Mouse (Mus musculus): ENCODE results near the gene Cpox.

The Cpox gene

DNA sequence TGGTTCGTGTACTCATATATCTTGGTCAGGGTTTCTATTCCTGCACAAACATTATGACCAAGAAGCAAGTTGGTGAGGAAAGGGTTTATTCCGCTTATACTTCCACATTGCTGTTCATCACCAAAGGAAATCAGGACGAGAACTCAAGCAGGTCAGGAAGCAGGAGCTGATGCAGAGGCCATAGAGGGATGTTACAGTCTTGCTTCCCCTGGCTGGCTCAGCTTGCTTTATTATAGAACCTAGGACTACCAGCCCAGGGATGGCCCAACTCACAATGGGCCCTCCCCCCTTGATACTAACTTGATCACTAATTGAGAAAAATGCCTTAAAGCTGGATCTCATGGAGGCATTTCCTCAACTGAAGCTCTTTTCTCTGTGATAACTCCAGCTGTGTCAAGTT, 3.4 kb upstream of the Cpox start:
- intact Hi-C loops (cut with DNase I): loop anchor here (10.0 kb wide), 1 partner anchor 372 kb away; no protein-coding TSS in a partner anchor

DNA sequence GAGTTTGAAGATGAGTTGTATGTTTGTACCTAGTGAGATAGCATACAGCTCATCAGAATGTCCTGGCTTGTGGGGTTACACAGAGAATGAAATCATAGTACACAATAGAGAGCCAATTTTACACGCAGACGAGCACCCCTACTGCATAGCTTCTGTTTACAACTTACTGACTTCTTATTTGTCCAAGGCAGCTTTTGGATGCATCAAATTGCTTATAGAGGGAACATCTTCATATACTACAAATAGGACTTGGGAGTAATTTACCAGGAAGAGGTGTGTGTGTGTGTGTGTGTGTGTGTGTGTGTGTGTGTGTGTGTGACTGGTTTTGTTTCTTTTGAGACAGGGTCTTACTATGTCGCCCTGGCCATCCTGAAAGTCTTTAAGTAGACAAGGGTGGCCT, 1.5 kb upstream of the Cpox start:
- intact Hi-C loops (cut with DNase I): loop anchor here (10.0 kb wide), 1 partner anchor 374 kb away; no protein-coding TSS in a partner anchor

DNA sequence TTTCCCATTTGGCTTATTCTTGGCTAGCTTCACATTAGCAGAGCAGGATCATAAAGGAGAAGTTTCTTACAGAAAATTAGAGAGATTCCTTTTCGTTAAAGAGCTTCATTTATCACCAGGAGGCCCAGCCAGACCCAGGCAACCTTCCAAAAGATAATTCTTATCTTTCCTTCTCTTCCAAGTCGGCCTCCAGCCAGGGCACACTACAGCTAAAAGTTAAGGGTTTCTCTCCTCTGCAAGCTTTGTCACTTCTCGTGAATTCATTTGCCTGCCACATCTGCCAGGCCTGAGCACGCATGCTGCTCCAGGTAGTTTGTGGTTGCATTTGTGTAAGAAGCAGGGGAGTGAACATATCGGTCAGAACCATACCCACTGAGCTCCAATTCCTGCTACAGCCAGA, 828 bp upstream of the Cpox start:
- intact Hi-C loops (cut with DNase I): loop anchor here (10.0 kb wide), 1 partner anchor 374 kb away; no protein-coding TSS in a partner anchor

DNA sequence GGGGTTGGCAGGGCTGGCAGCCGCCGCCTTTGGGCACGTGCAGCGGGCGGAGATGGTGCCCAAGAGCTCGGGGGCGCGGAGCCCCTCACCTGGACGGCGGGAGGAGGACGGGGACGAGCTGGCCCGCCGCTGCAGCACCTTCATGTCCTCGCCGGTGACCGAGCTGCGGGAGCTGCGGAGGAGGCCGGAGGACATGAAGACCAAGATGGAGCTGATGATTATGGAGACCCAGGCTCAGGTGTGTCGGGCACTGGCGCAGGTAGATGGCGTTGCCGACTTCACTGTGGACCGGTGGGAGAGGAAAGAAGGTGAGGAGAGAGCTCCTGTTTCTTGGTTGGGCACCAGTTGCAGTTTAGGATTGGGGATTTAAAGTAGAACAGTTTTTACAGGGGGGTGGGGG, 551 bp downstream of the Cpox start:
- intact Hi-C loops (cut with DNase I): loop anchor here (5.0 kb wide), 1 partner anchor 57 kb away; the partner anchor contains the start of gene Cldnd1

DNA sequence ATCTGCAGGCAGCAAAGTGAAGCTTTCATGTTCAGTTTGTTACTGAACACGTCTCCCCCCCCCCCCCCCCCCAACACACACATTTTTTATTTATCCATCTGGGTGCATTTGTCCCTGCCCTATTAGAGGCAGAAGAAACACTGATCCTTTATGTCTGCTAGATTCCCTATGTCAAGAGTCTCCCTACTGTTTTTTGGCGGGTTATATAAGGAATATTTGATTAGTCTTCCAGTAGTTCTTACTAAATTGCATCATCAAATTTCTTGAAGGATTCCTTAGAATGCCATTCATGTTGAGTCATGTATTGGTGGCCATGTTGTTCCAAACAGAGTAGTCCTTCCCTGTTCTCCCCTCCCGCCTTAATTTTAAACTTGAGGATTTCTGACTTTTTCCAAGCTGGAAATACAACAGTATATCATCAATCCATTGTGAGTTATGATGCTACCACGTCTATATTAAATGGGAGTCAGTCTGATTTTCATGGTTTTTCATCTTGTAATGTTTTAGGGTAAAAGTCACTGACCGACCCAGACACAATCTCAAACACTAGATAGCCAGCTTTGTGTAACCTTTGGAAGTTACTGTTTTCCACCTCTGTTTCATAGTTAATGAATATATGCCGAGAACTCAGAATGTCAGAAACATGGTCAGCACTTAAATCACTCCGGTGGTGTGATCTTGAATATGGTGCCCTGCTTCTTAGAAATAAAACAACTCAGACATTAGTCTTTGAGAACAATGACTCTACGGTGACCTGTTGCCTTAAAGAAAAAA, 1.3 kb downstream of the Cpox start:
- intact Hi-C loops (cut with DNase I): loop anchor here (5.0 kb wide), 1 partner anchor 56 kb away; the partner anchor contains the start of gene Cldnd1

DNA sequence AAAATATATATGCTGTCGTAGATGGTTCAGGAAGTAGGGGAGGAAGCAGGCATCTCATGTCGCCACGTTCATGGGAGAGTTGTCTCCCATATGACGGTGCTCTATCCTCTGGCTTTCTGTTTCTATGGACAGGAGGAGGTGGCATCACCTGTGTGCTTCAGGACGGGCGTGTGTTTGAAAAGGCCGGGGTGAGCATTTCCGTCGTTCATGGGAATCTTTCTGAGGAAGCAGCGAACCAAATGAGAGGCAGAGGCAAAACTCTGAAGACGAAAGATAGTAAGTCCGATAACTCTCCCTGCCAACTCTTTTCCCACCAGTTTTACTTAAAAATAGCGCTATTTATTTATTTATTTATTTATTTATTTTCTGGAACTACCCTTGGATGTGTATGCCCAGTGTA, 2.3 kb downstream of the Cpox start:
- intact Hi-C loops (cut with DNase I): loop anchor here (5.0 kb wide), 1 partner anchor 55 kb away; the partner anchor contains the start of gene Cldnd1

DNA sequence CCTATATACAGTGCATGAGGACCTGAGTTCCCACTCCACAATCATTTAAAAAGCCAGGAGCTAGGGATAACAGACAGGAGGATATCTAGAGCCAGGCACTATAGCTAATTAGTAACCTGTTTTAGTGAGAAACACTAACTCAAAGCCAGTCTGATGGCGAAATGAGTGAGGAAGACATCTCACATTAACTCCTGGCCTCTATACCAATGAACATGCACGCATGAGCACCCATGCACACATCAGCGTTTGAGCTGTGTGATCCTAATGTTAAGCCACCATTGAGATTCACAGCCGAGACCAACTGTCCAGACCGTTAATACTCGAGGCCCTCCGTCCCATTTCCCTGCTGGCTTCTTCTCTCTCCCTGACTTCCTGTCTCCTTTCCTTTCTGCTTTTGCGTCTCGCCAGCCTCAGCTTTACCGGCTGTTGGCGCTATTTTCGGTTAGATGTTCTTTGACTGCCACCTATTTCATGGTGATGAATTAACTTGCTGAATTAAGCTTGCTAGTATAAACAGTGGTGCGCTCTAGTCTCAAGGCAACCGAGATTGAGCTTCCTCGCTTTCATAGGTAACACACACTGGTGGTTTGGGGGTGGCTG, 3.8 kb downstream of the Cpox start:
- intact Hi-C loops (cut with DNase I): loop anchor here (5.0 kb wide), 1 partner anchor 53 kb away; the partner anchor contains the start of gene Cldnd1

DNA sequence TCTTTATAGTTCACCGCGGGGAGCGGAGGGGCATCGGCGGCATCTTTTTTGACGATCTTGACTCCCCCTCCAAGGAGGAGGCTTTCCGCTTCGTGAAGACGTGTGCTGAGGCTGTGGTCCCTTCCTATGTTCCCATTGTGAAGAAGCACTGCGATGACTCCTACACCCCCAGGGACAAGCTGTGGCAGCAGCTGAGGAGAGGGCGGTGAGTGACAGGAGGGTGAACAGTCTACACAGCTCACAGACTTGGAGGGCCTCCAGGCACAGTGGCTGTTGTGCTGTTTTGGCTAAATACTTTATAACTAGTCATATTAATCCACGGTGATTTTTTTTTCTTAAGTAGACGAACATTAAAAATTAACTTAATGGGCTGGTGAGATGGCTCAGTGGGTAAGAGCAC, 5.2 kb downstream of the Cpox start:
- intact Hi-C loops (cut with DNase I): no loop called here

DNA sequence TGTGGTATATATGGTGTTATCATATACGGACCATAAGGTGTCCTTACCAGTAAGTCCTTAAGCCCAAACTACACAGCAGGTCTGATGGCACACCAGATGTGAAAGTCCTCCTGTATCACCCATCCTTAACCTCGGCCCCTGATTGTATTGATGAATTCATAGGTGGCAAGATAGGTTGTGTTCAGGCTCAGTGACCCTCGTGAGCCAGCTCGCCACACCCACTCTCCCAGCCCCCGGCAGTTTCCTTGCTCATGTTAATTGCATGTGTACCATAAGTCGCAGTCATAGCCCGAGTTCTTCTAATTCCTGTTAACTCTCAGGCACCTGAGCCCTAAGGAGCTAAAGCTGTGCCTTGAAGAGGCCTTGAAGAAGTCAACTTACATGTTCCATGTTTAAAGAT, 6.1 kb downstream of the Cpox start:
- intact Hi-C loops (cut with DNase I): no loop called here

DNA sequence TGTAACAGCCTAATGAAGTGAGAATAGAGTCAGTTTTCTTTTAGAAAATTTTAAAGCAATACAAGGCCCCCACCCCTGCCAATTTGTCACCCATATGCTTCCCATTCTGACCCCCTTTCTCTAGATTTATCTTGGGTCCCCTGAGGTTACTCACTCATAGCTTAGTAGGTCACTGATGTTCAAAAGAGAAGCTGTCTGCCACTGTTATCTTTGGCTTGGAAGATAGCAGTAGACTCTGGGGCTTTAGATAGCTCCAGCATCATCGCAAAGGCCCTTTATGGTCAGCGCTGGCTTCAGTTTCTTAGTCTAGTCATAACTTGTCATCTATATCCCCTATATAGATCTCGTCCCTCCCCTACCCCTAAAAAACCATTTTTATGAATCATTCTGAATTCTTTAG, 6.5 kb downstream of the Cpox start:
- intact Hi-C loops (cut with DNase I): no loop called here

DNA sequence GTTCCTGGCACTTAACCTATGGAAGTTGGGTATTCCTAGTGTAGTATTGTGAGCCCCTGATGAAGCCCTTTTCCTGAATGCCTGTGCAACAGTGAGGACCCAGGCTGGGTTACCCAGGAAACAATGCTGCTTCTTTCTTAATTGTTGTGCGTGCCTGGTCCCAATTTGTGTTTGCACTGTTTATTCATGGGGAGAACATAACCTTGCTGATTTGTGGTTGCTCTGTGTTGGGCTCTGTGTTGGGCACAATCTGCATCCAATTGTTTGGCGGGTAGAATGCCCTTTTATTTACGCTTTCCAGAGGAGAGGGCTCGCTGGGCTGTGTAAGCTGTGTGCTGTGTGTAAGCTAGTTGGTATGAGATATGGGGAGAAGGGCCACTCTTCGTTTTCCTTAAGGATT, 7.4 kb downstream of the Cpox start:
- intact Hi-C loops (cut with DNase I): no loop called here

DNA sequence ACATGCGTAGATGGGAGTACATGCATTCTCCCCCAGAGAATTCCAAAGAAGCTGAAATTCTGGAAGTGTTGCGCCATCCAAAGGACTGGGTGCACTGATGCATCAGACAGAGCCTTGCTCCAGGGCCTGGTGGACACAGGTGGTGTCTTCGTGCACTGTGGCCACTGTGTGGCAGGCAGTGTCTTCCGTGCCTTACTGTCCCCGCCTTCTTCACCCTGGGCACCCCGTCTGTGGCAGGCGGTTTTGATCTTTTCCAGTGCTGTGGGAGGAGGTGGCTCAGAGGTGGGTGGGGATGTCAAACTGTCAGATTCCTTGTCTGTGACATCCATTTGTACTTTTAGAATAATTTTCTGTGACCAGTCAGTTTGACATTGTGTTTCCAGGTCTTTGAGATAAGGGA, 8.6 kb downstream of the Cpox start:
- intact Hi-C loops (cut with DNase I): no loop called here

DNA sequence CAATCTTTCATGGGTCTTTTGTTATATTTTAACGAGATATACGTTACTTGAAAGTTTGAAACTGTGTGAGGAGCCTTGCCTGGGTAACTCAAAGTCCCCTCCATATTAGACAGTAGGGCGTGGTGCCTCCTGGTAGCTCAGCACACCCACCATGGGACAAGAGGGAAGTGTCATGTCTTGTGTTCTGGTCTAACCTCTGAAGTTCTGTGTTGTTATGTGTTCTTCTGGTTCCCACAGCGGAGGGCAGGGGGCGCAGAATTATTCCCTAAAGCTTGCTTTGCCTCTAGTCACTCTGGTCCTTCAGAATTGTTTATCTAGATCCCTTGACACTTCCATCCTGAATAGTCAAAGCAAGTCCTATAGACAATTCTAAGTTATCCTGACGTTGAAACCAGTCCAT, 12.0 kb downstream of the Cpox start:
- intact Hi-C loops (cut with DNase I): no loop called here

DNA sequence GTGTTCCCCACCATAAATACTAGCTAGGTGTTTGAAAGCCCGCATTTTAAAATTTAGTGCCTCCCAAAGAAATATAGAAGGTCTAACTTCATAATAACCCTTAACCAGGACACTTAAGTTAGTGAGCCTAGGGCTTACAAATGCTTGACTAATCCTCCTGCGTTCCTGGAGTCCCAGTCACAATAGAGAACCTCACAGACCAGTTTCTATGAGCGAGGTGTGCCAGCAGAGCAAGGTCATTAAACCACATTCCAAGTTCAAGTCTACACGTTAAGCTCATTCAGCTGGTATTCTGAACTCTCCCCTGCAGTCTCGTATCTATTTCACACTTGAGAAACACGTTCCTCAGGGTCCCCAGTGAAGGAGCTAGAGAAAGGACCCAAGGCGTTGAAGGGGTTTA, 12.8 kb downstream of the Cpox start:
- intact Hi-C loops (cut with DNase I): no loop called here

DNA sequence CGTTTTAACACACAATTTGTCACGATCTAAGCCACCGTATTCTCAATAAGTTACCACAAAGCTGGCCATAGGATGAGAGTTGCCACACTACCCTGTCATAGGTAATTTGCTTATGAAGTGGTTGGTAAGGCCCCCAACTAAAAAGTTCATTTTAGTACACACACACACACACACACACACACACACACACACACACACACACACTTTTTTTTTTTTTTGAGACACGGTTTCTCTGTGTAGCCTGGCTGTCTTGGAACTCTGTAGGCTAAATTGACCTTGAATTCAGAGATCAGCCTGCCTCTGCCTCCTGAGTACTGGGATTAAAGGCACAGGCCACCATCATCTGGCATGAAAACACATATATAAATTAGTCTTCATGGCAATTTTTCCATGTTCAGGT, 13.8 kb downstream of the Cpox start:
- intact Hi-C loops (cut with DNase I): no loop called here

DNA sequence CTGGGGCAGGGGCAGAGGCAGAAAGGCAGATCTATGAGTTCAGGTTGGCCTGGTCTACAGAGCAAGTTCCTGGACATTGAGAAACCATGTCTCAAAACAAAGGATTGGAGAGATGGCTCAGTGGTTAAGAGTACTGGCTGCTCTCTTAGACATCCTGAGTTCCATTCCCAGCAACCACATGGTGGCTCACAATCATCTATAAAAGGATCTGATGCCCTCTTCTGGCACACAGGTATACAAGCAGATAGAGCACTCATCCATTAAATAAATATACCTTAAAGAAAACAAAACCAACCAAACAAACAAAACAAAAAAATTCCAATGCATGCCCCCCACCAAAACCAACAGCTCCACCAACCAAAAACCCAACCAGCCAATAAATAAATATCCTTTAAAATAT, 14.4 kb downstream of the Cpox start:
- intact Hi-C loops (cut with DNase I): no loop called here

DNA sequence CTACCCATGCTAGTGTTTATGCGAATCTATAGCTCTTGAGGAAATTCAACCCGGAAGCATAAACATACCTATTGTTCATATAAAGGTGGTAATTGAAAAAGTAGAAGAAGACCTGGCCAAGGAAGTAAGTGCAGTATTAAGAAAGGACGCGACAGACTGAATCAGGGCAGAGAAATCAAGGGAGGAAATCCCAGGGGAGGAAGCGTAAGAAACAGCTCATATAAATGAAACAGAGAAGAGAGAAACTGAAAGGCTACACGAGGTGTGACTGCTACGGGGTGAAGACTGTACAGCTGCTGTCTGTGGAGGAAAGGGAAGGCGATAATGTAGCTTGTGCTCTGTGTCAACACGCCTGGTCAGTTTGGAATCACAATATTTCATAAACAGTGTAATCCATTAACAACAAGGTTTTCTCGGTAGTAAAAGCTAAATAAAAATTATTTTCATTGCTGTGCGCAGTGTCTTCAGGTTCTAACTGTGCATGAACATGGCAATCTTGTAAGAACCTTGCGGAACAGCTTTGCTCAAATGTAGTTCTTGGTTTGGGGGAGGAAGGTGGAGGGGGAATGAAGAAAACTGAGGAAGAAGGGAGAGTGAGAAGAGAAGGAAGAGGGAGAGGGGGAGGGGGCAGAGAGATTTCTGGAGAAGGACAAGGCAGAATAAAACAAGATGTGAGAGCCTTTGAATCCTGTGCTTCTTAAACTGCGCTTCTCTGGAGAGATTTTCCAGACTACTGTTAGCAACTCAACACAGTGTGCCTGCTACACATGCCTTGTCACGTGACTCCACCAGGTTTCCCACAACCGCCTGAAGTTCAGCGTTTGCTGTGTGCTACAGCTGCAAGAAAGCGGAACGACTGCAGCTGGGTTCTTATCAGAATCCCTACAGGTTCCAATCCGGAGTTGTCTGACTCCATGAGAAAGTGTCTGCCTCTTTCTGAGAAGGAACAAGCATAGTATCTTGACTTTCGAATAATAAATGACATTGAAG, 15.8 kb downstream of the Cpox start:
- intact Hi-C loops (cut with DNase I): no loop called here

DNA sequence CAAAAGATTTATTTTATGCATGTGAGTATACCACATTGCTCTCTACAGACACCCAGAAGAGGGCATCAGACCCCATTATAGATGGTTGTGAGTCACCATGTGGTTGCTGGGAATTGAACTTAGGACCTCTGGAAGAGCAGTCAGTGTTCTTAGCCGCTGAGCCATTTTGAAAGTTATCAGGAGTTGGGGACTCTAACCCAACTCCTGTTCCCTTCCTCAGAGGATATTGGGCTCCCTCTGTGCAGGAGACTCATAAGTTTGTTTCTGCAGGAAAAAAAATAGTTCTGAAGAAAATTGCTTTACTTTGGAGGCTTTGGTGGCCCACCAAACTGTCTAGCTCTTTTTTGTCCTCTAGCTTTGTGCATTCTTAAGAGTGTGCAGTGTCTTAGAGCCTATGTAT, 18.4 kb downstream of the Cpox start:
- intact Hi-C loops (cut with DNase I): no loop called here

DNA sequence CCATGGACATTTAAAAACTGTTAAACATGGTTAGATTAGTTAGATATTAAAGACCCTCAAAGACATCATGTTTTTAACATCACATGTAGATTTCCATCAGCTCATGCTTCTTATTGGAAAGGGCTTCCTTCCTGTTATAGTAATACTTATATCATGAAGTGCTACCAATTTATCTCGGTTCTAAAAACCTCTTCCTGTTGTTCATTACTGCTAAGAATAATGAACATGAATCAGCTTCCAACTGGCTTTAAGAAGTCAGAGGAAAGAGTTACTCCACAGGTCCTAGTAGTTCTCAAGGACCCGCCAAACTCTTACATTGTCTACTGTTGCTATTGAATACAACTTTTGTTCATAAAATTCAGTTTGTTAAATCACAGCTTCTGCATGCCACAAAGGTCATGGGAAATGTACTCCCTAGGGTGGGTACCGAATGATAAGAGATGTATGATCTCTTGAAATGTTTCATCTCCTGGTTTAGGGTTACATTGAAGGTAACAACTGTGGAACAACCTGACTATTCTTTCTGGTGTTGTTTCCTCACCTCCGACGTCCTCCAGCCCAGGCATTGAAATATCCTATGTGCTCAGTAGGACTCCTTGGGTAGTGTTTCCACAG, 19.6 kb downstream of the Cpox start:
- intact Hi-C loops (cut with DNase I): no loop called here

DNA sequence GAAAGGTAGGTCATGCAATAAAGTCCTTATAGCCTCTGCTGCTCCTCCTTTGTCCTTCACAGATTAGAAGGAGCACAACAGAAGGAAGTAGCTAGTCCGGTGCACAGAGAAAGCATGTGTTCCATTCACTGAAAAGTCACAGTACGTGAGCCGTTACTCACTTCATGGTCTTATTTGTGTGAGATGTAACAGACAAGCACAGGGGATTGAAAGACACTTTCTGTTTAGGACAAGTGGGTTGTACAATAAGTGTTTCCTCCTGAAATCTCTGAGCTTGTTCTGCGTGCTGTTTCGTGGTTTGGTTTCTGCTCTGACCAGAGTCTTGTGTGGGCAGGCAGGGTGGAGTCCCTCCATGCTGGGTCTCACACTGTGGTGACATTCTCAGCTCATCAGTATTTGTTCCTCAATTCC, 20.2 kb downstream of the Cpox start:
- intact Hi-C loops (cut with DNase I): no loop called here

DNA sequence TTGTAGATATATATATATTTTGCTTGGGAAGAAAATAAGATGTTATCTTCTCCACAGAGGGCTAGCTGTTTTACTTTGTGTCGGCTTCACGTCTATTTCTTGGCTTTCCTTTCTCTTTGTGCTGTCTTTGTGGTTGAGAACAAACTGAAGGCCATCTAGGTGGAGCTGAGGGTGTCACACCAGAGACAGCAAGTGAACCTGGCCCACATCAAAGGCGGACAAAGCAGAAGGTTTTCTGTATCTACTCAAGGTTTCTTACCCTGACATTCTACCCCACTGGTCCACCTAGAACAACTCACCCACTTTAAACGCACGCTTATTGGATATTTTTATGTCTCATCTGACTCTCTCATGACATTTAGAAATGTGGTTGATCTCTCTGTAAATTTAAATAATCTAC, 24.0 kb downstream of the Cpox start:
- intact Hi-C loops (cut with DNase I): no loop called here
